Mouse (Mus musculus): Measurements from ENCODE around the gene Ubb. TPM values are rescaled to one million over a fixed set of nuclear protein-coding genes. Genes with fewer than 3 reads are reported as not detected.

Gene Ubb
- total RNA-seq, 2 experiments from 2014 or later: 1,153 to 1,569 TPM

DNA sequence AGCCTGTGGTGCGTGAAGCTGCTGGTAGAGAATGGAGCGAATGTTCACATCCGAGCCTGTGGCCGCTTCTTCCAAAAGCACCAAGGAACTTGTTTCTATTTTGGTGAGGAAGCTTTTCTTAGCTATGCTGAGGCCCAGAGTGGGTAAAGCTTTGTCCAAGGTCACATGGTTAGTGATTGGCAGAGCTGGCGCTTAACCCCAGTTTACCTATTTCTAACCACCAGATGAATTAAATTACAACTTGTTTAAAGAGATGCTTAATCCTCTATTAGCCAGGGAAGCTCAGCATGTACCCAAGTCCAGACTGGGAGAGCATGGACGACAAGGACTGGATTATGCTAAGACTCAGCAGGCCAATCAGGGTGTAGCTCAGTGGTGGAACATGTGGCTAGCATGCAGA, 32.1 kb downstream of the Ubb start:
- no peak for ATAC-seq (replicated peaks; ENCODE audit: poor library complexity)

DNA sequence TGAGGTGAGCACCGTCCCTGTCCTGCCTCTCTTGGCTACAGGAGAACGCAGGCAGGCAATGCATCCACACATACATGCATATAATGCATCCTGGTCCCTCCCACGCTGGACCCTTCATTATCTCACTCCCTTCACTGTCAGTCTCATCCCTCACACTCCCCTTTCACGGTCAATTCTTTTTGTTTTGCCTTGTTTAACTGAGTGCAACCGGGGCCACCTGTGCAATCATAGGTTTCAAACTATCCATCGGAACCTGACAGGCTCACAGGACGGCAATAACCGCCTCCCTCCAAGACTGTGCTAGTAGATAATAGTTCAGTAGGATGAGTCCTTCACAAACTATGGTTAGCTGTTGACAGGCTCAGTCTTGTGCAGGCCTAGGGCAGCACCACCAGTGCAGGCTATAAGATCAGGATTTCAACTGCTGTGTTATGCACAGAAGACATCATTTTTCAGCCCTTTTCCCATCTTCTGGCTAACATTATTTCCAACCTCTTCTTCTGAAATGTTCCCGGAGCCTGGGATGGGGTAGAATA, 33.8 kb downstream of the Ubb start:
- ATAC-seq (replicated peaks; ENCODE audit: poor library complexity): no peak

DNA sequence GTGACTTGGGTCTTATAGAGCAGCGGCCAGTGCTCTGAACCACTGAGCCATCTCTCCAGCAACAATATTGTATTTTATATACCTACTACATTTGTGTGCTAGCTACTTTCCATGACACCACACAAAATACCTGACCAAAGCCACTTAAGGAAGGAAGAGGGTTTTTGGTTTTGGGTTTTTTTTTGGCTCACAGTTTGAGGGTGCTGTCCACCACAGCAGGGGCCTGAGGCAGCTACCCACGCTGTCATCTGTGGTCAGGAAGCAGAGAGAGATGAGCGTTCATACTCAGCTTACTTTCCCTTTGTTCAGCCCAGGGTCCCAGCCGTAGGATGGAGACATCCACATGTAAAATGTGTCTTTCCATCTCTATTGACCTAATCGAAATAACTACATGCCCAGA, 36.1 kb downstream of the Ubb start:
- ATAC-seq (replicated peaks; ENCODE audit: poor library complexity): no peak

DNA sequence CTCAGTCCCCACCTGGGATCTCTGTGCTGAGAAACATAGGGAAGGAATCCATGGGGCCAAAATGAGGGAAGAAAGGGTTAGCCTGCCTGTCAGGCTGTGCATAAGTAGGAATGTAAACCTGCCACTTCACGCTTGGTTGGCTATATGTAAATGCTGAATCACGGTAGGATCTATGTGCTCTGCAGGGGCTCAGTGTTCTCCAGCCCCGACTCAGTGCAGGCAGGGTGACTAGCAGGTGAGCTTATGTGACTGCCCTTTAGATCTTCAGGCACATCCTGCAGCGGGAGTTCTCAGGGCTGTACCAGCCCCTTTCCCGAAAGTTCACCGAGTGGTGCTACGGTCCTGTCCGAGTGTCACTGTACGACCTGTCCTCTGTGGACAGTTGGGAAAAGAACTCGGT, 38.4 kb downstream of the Ubb start:
- ATAC-seq (replicated peaks; ENCODE audit: poor library complexity): no peak

DNA sequence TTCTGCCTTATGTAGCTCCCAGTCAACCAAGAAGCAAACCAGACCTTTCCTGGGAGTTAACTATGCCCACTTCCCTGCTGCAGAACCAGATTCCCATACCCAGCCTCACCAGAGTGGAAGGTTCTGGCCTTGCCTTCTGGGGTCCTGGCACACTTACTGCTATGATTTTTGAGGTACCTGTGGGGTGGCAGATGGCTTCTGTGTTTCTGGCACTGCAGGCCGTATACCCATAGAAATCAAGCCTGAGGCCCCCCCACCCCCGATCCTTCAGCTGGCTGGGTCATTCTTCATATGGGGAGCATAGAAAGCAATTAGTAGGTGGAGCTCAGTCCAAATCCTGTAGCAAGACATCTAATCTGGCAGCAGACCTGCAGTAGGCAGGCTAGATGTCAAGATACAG, 40.1 kb downstream of the Ubb start:
- no peak for ATAC-seq (replicated peaks; ENCODE audit: poor library complexity)

DNA sequence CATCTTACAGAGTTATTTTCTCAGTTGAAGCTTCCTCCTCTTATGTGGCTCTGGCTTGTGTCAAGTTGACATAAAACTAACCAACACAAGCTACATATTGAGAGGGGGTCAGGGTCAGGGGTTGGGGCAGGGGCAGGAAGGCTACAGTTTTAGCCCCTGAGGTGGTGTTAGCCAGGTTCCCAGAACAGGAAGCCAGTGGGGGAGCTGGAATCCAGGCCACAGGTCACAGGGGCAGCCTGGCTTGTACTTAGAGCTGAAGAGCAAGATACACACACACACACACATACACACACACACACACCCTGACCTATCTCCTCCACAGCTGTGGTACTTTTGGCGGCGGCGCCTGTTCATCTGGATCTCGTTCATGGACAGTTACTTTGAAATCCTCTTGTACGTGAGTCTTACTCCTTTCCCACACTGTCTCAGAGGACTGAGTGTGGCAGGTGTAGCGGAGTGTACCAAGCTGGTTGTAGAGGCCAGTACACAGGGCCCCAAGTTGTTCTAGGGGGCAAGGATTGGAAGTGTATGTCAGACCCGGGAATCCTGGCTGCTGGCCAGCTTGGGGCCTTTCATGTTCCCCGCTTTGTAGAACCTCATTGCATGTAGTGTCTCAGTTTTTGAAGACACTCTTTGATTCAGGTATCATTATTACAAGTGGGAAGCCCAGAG, 41.1 kb downstream of the Ubb start:
- ATAC-seq (replicated peaks; ENCODE audit: poor library complexity): no peak

DNA sequence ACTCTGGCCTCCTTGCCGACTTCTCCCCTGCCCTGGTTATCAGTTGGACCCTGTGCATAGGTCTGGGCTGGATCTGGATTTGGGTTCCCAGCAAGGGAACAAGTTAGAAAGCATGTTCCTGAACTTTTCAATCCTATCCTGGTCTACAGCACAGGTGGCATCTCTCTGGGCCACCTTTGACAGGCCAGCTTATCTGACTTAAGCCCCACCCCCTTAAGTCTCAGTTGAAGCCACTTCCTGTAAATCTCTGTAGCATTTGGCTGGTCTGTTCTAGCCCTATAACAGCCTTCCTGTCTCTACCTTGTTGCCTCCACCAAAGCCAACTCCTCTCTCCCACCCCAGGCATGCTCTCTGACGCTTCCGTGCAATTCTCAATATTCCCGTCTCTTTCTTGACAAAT, 47.6 kb downstream of the Ubb start:
- ATAC-seq (replicated peaks; ENCODE audit: poor library complexity): no peak

DNA sequence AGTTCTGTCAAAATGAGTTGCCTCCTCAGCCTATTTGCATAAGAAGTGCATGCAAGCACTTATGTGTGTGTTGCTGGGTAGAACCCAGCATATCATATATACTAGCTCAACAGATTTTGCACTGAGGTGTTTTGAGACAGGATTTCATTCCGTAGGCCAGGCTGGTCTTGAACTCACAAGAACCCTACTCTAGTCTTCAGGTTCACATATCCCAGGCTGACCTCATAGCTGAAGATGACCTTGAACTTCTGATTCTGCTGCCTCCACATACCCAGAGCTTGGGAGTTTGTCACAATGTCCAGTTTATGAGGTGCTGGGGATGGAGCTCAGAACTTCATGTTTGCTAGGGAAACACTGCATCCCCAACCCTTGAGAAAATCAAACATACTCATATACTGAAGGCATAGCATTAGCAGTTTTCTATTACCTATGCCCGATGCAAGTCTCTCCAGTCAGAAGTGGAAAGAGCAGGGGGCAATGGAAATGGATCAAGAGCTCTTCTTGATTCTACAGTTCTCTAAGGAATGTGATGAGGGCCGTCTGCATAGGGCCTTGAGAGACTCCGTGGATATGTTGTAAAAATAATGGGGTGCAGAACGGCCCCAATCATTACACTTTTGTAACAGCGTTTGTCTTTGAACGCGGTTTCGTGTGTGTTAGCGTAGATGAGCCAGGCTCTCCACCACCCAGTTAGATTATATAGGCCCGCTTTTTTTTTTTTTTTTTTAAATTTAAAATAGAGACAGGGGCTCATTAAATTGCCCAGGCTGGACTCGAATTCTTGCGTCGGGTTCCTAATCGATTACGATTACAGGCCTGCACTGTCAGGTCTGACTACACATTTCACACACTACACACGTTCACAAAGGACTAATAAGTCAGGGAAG, 51.0 kb downstream of the Ubb start:
- no peak for ATAC-seq (replicated peaks; ENCODE audit: poor library complexity)

Other genes starting within 250 kb of the Ubb start
- 6.5 and 9.2 TPM in 2 replicates for gene Pigl, start 92.7 kb upstream of the Ubb start, total RNA-seq (2015)
- 2.0 and 2.4 TPM in 2 replicates for gene Pigl, start 92.7 kb upstream of the Ubb start, total RNA-seq (2017)
- 354 and 377 TPM in 2 replicates for gene Ncor1, start 92.6 kb upstream of the Ubb start, total RNA-seq (2015)
- 211 and 287 TPM in 2 replicates for gene Ncor1, start 92.6 kb upstream of the Ubb start, total RNA-seq (2017)
- 44.5 and 46.9 TPM in 2 replicates for gene Cenpv, start 11.9 kb upstream of the Ubb start, total RNA-seq (2015)
- 13.6 and 25.4 TPM in 2 replicates for gene Cenpv, start 11.9 kb upstream of the Ubb start, total RNA-seq (2017)
- 9.0 and 13.9 TPM in 2 replicates for gene Trpv2, start 23.3 kb downstream of the Ubb start, total RNA-seq (2015)
- 10.5 and 12.9 TPM in 2 replicates for gene Trpv2, start 23.3 kb downstream of the Ubb start, total RNA-seq (2017)
- 3.6 and 4.9 TPM in 2 replicates for gene Lrrc75a, start 97.4 kb downstream of the Ubb start, total RNA-seq (2015)
- gene Lrrc75a, start 97.4 kb downstream of the Ubb start, total RNA-seq (2017): 2.2 and 4.5 TPM in 2 replicates
- 16.7 and 22.6 TPM in 2 replicates for gene Mmgt2, start 97.5 kb downstream of the Ubb start, total RNA-seq (2015)
- 13.0 and 18.5 TPM in 2 replicates for gene Mmgt2, start 97.5 kb downstream of the Ubb start, total RNA-seq (2017)
- gene Zfp287, start 180.7 kb downstream of the Ubb start, total RNA-seq (2015): 1.3 and 1.9 TPM in 2 replicates
- gene Zfp287, start 180.7 kb downstream of the Ubb start, total RNA-seq (2017): 0.50 and 1.2 TPM in 2 replicates
- gene Gm10428, start 201.9 kb downstream of the Ubb start, total RNA-seq (2015): not detected in 2 replicates
- not detected in 2 replicates for gene Gm10428, start 201.9 kb downstream of the Ubb start, total RNA-seq (2017)
- gene Zfp286, start 238.3 kb downstream of the Ubb start, total RNA-seq (2015): 6.2 and 7.2 TPM in 2 replicates
- 5.6 and 7.1 TPM in 2 replicates for gene Zfp286, start 238.3 kb downstream of the Ubb start, total RNA-seq (2017)